Mouse (Mus musculus): ENCODE data around the gene Rabggta.

Gene Rabggta

DNA sequence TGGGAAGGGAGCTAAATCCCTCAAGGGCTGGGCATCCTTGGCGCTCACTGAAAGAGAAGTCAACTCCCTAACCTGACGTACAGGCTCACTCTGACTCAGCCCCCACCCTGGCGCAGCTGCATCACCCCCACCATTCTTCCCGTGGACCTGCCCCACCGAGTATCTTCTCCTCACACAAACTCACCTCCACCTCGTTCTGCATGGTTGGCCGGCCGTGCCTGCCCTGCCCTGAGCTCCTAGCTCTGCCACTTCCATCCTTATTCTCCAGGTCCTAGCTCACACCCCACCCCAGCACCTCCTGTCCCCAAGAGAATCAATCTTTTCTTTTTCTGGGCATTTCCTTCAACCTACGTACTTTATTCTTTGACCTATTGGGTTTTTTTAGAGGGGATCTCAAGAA, 20.9 kb downstream of the Rabggta start:
- no peaks in the 10 kb centered on the region for H3K9me3 ChIP-seq (ENCODE audit: low read length)
- H3K27me3 ChIP-seq (ENCODE audit: insufficient read depth, low read length): no peaks in the 10 kb centered on the region
- peaks cover 55% of the 10 kb centered on the region for H3K36me3 ChIP-seq (ENCODE audit: insufficient read depth, low read length)
- H3K4me3 ChIP-seq (replicated peaks; ENCODE audit: low read length): no peak overlapping the region
- TF ChIP-seq POU5F1 (IDR thresholded peaks at IDR 0.05; ENCODE audit: borderline replicate concordance, low read length) (no peak), CTCF (conservative IDR thresholded peaks at IDR 0.05; ENCODE audit: low read length) (no peak), NANOG (IDR thresholded peaks at IDR 0.05; ENCODE audit: borderline replicate concordance, low read length) (no peak)
- peaks cover 59% of the 10 kb centered on the region for H3K4me1 ChIP-seq (replicated peaks; ENCODE audit: low read depth, low read length)

DNA sequence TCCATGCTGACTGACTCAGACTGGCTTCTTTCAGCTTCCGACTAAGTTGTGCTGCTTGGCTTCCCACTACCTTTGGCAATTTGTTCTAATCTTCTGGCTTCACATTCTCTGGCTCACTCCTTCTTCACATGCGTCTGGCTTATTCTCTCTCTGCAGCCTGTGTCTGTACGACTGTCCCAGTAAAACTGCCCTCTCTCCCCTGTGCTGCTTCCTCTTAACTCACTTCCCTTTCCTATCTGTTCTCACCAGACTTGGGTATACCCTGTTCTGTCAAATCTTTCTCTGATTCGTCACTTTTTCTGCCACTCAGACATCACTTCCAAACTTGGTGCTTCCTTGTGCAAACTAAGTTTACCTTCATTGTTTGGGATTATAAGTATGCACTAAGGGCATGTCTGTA, 24.8 kb downstream of the Rabggta start:
- TF ChIP-seq POU5F1 (IDR thresholded peaks at IDR 0.05; ENCODE audit: borderline replicate concordance, low read length): no peak
- TF ChIP-seq CTCF (conservative IDR thresholded peaks at IDR 0.05; ENCODE audit: low read length): no peak
- TF ChIP-seq NANOG (IDR thresholded peaks at IDR 0.05; ENCODE audit: borderline replicate concordance, low read length): no peak
- no peaks in the 10 kb centered on the region for H3K9me3 ChIP-seq (ENCODE audit: low read length)
- peaks cover 20% of the 10 kb centered on the region for H3K36me3 ChIP-seq (ENCODE audit: insufficient read depth, low read length)
- H3K27me3 ChIP-seq (ENCODE audit: insufficient read depth, low read length): no peaks in the 10 kb centered on the region
- peaks cover 30% of the 10 kb centered on the region for H3K4me1 ChIP-seq (replicated peaks; ENCODE audit: low read depth, low read length)
- H3K4me3 ChIP-seq (replicated peaks; ENCODE audit: low read length): no peak overlapping the region

DNA sequence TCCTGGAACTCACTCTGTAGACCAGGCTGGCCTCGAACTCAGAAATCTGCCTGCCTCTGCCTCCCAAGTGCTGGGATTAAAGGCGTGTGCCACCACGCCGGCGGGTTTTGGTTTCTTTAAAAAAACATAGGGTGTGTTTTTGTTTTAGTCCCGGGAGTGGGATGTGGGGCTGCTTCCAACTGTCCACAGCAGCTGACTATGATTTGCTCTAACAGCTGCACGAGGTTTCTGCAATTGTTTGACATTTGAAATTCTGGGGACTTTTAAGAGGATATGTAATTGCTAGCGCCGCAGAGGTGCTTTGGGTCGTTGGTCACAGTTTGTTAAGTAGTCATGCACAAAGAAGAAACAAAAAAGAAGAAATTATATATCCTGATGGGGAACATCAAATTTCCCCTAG, 32.6 kb downstream of the Rabggta start:
- peaks cover 4% of the 10 kb centered on the region; the same call in 1 of the 2 replicates for H3K27me3 ChIP-seq (ENCODE audit: insufficient read depth, low read length)
- peaks cover 10% of the 10 kb centered on the region for H3K4me1 ChIP-seq (replicated peaks; ENCODE audit: low read depth, low read length)
- H3K4me3 ChIP-seq (replicated peaks; ENCODE audit: low read length): no peak overlapping the region
- TF ChIP-seq CTCF (conservative IDR thresholded peaks at IDR 0.05; ENCODE audit: low read length) (no peak), POU5F1 (IDR thresholded peaks at IDR 0.05; ENCODE audit: borderline replicate concordance, low read length) (no peak), NANOG (IDR thresholded peaks at IDR 0.05; ENCODE audit: borderline replicate concordance, low read length) (no peak)
- no peaks in the 10 kb centered on the region for H3K36me3 ChIP-seq (ENCODE audit: insufficient read depth, low read length)
- no peaks in the 10 kb centered on the region for H3K9me3 ChIP-seq (ENCODE audit: low read length)

- Histone ChIP-seq H3K36me3 (ENCODE audit: insufficient read depth, low read length) (peaks cover 39% of the 10 kb centered on the region), H3K4me1 (replicated peaks; ENCODE audit: low read depth, low read length) (peaks cover 30% of the 10 kb centered on the region), H3K4me3 (replicated peaks; ENCODE audit: low read length) (peak overlapping the region; percentile 95), H3K27me3 (ENCODE audit: insufficient read depth, low read length) (no peaks in the 10 kb centered on the region), H3K9me3 (ENCODE audit: low read length) (no peaks in the 10 kb centered on the region)
- no peak for TF ChIP-seq POU5F1 (IDR thresholded peaks at IDR 0.05; ENCODE audit: borderline replicate concordance, low read length)
- TF ChIP-seq NANOG (IDR thresholded peaks at IDR 0.05; ENCODE audit: borderline replicate concordance, low read length): no peak
- TF ChIP-seq CTCF (conservative IDR thresholded peaks at IDR 0.05; ENCODE audit: low read length): no peak
Measured at GRCm38 (mm10) chr14:55682118-55682493, 40.0 kb downstream of the Rabggta start.

- Histone ChIP-seq H3K27me3 (ENCODE audit: insufficient read depth, low read length) (no peaks in the 10 kb centered on the region), H3K36me3 (ENCODE audit: insufficient read depth, low read length) (peaks cover 46% of the 10 kb centered on the region), H3K4me3 (replicated peaks; ENCODE audit: low read length) (peak within 1 kb of the TSS; percentile 95), H3K9me3 (ENCODE audit: low read length) (no peaks in the 10 kb centered on the region), H3K4me1 (replicated peaks; ENCODE audit: low read depth, low read length) (peaks cover 30% of the 10 kb centered on the region)
- peak; percentile 53 for TF ChIP-seq CTCF (conservative IDR thresholded peaks at IDR 0.05; ENCODE audit: low read length)
- peak; percentile 28; the same call in 1 of the 2 replicates for TF ChIP-seq NANOG (IDR thresholded peaks at IDR 0.05; ENCODE audit: borderline replicate concordance, low read length)
- no peak for TF ChIP-seq POU5F1 (IDR thresholded peaks at IDR 0.05; ENCODE audit: borderline replicate concordance, low read length)
Measured at GRCm38 (mm10) chr14:55681160-55682117, 40.6 kb downstream of the Rabggta start, which contains the start of gene Tinf2. Tinf2 (minus strand) TSS chr14:55681820.

GRCm38 (mm10) chr14:55677615-55678014, 44.4 kb downstream of the Rabggta start:
- Histone ChIP-seq H3K27me3 (ENCODE audit: insufficient read depth, low read length) (no peaks in the 10 kb centered on the region), H3K4me1 (replicated peaks; ENCODE audit: low read depth, low read length) (peaks cover 40% of the 10 kb centered on the region), H3K9me3 (ENCODE audit: low read length) (no peaks in the 10 kb centered on the region), H3K4me3 (replicated peaks; ENCODE audit: low read length) (no peak overlapping the region), H3K36me3 (ENCODE audit: insufficient read depth, low read length) (peaks cover 63% of the 10 kb centered on the region)
- no peak for TF ChIP-seq CTCF (conservative IDR thresholded peaks at IDR 0.05; ENCODE audit: low read length)
- no peak for TF ChIP-seq POU5F1 (IDR thresholded peaks at IDR 0.05; ENCODE audit: borderline replicate concordance, low read length)

DNA sequence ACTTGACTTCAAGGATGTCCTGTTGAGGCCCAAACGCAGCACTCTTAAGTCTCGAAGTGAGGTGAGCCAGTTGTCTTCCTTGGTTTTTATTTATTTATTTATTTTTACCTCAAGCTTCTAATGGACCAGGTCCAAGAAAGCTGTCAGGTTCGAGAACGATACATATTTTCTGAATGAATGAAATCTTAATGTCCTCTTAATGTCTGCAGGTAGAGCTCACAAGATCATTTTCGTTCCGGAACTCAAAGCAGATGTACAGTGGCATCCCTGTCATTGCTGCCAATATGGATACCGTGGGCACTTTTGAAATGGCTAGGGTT, 49.4 kb downstream of the Rabggta start:
- TF ChIP-seq NANOG (IDR thresholded peaks at IDR 0.05; ENCODE audit: borderline replicate concordance, low read length): no peak
- TF ChIP-seq POU5F1 (IDR thresholded peaks at IDR 0.05; ENCODE audit: borderline replicate concordance, low read length): no peak
- TF ChIP-seq CTCF (conservative IDR thresholded peaks at IDR 0.05; ENCODE audit: low read length): no peak
- Histone ChIP-seq H3K4me1 (replicated peaks; ENCODE audit: low read depth, low read length) (peaks cover 38% of the 10 kb centered on the region), H3K27me3 (ENCODE audit: insufficient read depth, low read length) (no peaks in the 10 kb centered on the region), H3K36me3 (ENCODE audit: insufficient read depth, low read length) (peaks cover 58% of the 10 kb centered on the region), H3K9me3 (ENCODE audit: low read length) (no peaks in the 10 kb centered on the region), H3K4me3 (replicated peaks; ENCODE audit: low read length) (peak overlapping the region; percentile 94)

- peaks cover 53% of the 10 kb centered on the region for H3K36me3 ChIP-seq (ENCODE audit: insufficient read depth, low read length)
Measured at GRCm38 (mm10) chr14:55671833-55672740, 50.0 kb downstream of the Rabggta start, which contains the start of the genes Gmpr2 and Nedd8. Gmpr2 (plus strand) TSS chr14:55671941. Nedd8 (minus strand) TSS chr14:55672124.

More at GRCm38 (mm10) chr14:55671833-55672740, 50.0 kb downstream of the Rabggta start, which contains the start of the genes Gmpr2 and Nedd8:
- Histone ChIP-seq H3K4me3 (replicated peaks; ENCODE audit: low read length) (peak within 1 kb of the TSS; percentile 94), H3K9me3 (ENCODE audit: low read length) (no peaks in the 10 kb centered on the region), H3K27me3 (ENCODE audit: insufficient read depth, low read length) (no peaks in the 10 kb centered on the region), H3K4me1 (replicated peaks; ENCODE audit: low read depth, low read length) (peaks cover 38% of the 10 kb centered on the region)
- no peak for TF ChIP-seq POU5F1 (IDR thresholded peaks at IDR 0.05; ENCODE audit: borderline replicate concordance, low read length)
- no peak for TF ChIP-seq NANOG (IDR thresholded peaks at IDR 0.05; ENCODE audit: borderline replicate concordance, low read length)
- TF ChIP-seq CTCF (conservative IDR thresholded peaks at IDR 0.05; ENCODE audit: low read length): no peak
